Mouse (Mus musculus): ENCODE measurements around the gene Nr1h4. TPM values are rescaled to one million over a fixed set of nuclear protein-coding genes. Genes with fewer than 3 reads are reported as not detected.

The Nr1h4 gene
- polyA plus RNA-seq, 1 experiment from 2014 or later, result not detected

- Histone ChIP-seq H3K4me2 (no peak overlapping the region), H3K4me3 (no peak overlapping the region), H3K4me1 (replicated peaks) (peaks cover 4% of the 10 kb centered on the region; the same call in 1 of the 2 replicates), H3K27me3 (no peaks in the 10 kb centered on the region), H3K27ac (peak overlapping the region; percentile 76), H3K36me3 (no peaks in the 10 kb centered on the region), H3K9me3 (no peaks in the 10 kb centered on the region), H3K9ac (no peak overlapping the region)
- WGBS, result 33% methylated on average over 6 of the region's 6 CpGs
- ATAC-seq (ENCODE audit: low FRiP score), result peak; percentile 88
These were observed 14.6 kb upstream of the Nr1h4 start for GRCm38 (mm10) chr10:89548028-89548427.

GRCm38 (mm10) chr10:89546989-89547388 lies 13.6 kb upstream of the Nr1h4 start:
- no peaks in the 10 kb centered on the region for H3K27me3 ChIP-seq
- H3K9ac ChIP-seq, result no peak overlapping the region
- H3K27ac ChIP-seq, result peak overlapping the region; percentile 76; the same call in 1 of the 2 replicates
- no peak overlapping the region for H3K4me3 ChIP-seq
- ATAC-seq (ENCODE audit: low FRiP score), result no peak
- WGBS, result 84% methylated on average over 2 of the region's 2 CpGs
- no peaks in the 10 kb centered on the region for H3K36me3 ChIP-seq
- H3K4me2 ChIP-seq, result no peak overlapping the region
- H3K4me1 ChIP-seq (replicated peaks), result peaks cover 4% of the 10 kb centered on the region; the same call in 1 of the 2 replicates
- H3K9me3 ChIP-seq, result peaks cover 4% of the 10 kb centered on the region; the same call in 1 of the 2 replicates

- WGBS, result 74% methylated on average over 6 of the region's 6 CpGs
- Histone ChIP-seq H3K27me3 (no peaks in the 10 kb centered on the region), H3K9me3 (peaks cover 6% of the 10 kb centered on the region; the same call in 1 of the 2 replicates)
These were observed 10.5 kb upstream of the Nr1h4 start for GRCm38 (mm10) chr10:89543867-89544266.

GRCm38 (mm10) chr10:89542321-89542720 lies 8.9 kb upstream of the Nr1h4 start:
- Histone ChIP-seq H3K9me3 (peaks cover 6% of the 10 kb centered on the region; the same call in 1 of the 2 replicates), H3K27ac (no peak overlapping the region), H3K27me3 (no peaks in the 10 kb centered on the region), H3K4me1 (replicated peaks) (no peaks in the 10 kb centered on the region), H3K4me3 (no peak overlapping the region), H3K4me2 (no peak overlapping the region), H3K36me3 (no peaks in the 10 kb centered on the region), H3K9ac (no peak overlapping the region)
- 79% methylated on average over 3 of the region's 3 CpGs for WGBS
- no peak for ATAC-seq (ENCODE audit: low FRiP score)

More at GRCm38 (mm10) chr10:89543867-89544266, 10.5 kb upstream of the Nr1h4 start:
- no peak for ATAC-seq (ENCODE audit: low FRiP score)
- Histone ChIP-seq H3K27ac (no peak overlapping the region), H3K4me1 (replicated peaks) (peaks cover 4% of the 10 kb centered on the region; the same call in 1 of the 2 replicates), H3K4me3 (no peak overlapping the region), H3K9ac (no peak overlapping the region), H3K36me3 (no peaks in the 10 kb centered on the region), H3K4me2 (no peak overlapping the region)

- Histone ChIP-seq H3K4me2 (no peak overlapping the region), H3K9me3 (no peaks in the 10 kb centered on the region), H3K4me1 (replicated peaks) (peaks cover 6% of the 10 kb centered on the region; the same call in 1 of the 2 replicates), H3K36me3 (no peaks in the 10 kb centered on the region), H3K4me3 (no peak overlapping the region), H3K27ac (no peak overlapping the region), H3K27me3 (no peaks in the 10 kb centered on the region), H3K9ac (no peak overlapping the region)
- 80% methylated on average over 5 of the region's 5 CpGs for WGBS
- no peak for ATAC-seq (ENCODE audit: low FRiP score)
These were observed 934 bp downstream of the Nr1h4 start for GRCm38 (mm10) chr10:89532451-89532850.

GRCm38 (mm10) chr10:89531976-89532375 lies 1.4 kb downstream of the Nr1h4 start:
- ATAC-seq (ENCODE audit: low FRiP score), result no peak
- H3K4me3 ChIP-seq, result no peak overlapping the region

GRCm38 (mm10) chr10:89531194-89531634 lies 2.2 kb downstream of the Nr1h4 start:
- 67% methylated on average over 5 of the region's 5 CpGs for WGBS
- H3K4me1 ChIP-seq (replicated peaks), result peaks cover 6% of the 10 kb centered on the region; the same call in 1 of the 2 replicates
- H3K4me2 ChIP-seq, result no peak overlapping the region
- H3K27ac ChIP-seq, result no peak overlapping the region
- H3K36me3 ChIP-seq, result no peaks in the 10 kb centered on the region
- peak; percentile 65; the same call in 1 of the 2 replicates for ATAC-seq (ENCODE audit: low FRiP score)
- H3K27me3 ChIP-seq, result no peaks in the 10 kb centered on the region
- no peak overlapping the region for H3K9ac ChIP-seq
- H3K9me3 ChIP-seq, result no peaks in the 10 kb centered on the region
- H3K4me3 ChIP-seq, result no peak overlapping the region

More at GRCm38 (mm10) chr10:89531976-89532375, 1.4 kb downstream of the Nr1h4 start:
- no peak overlapping the region for H3K27ac ChIP-seq
- H3K4me1 ChIP-seq (replicated peaks), result peaks cover 6% of the 10 kb centered on the region; the same call in 1 of the 2 replicates
- H3K27me3 ChIP-seq, result no peaks in the 10 kb centered on the region
- WGBS, result 87% methylated on average over 2 of the region's 2 CpGs
- H3K9me3 ChIP-seq, result no peaks in the 10 kb centered on the region
- H3K36me3 ChIP-seq, result no peaks in the 10 kb centered on the region
- no peak overlapping the region for H3K4me2 ChIP-seq
- H3K9ac ChIP-seq, result no peak overlapping the region

- H3K4me2 ChIP-seq, result no peak overlapping the region
- no peaks in the 10 kb centered on the region for H3K36me3 ChIP-seq
- ATAC-seq (ENCODE audit: low FRiP score), result no peak
- no peaks in the 10 kb centered on the region for H3K27me3 ChIP-seq
- WGBS, result 83% methylated on average over 5 of the region's 5 CpGs
- H3K9me3 ChIP-seq, result no peaks in the 10 kb centered on the region
- H3K4me3 ChIP-seq, result no peak overlapping the region
- no peak overlapping the region for H3K27ac ChIP-seq
- H3K9ac ChIP-seq, result no peak overlapping the region
- 0 out of 2 replicates have a peak, but pooled peaks cover 6% of the 10 kb centered on the region for H3K4me1 ChIP-seq (replicated peaks)
These were observed 6.3 kb downstream of the Nr1h4 start for GRCm38 (mm10) chr10:89527054-89527453.

GRCm38 (mm10) chr10:89525823-89526222 lies 7.6 kb downstream of the Nr1h4 start:
- WGBS, result 72% methylated on average over 2 of the region's 2 CpGs
- ATAC-seq (ENCODE audit: low FRiP score), result no peak
- Histone ChIP-seq H3K4me2 (no peak overlapping the region), H3K36me3 (no peaks in the 10 kb centered on the region), H3K9ac (no peak overlapping the region), H3K27ac (no peak overlapping the region), H3K9me3 (no peaks in the 10 kb centered on the region), H3K4me3 (no peak overlapping the region), H3K4me1 (replicated peaks) (0 out of 2 replicates have a peak, but pooled peaks cover 2% of the 10 kb centered on the region), H3K27me3 (no peaks in the 10 kb centered on the region)

- no peaks in the 10 kb centered on the region for H3K9me3 ChIP-seq
- ATAC-seq (ENCODE audit: low FRiP score), result no peak
- H3K27ac ChIP-seq, result no peak overlapping the region
- no peaks in the 10 kb centered on the region for H3K4me1 ChIP-seq (replicated peaks)
- H3K4me2 ChIP-seq, result no peak overlapping the region
- H3K36me3 ChIP-seq, result no peaks in the 10 kb centered on the region
- 92% methylated on average over 7 of the region's 7 CpGs for WGBS
- no peak overlapping the region for H3K4me3 ChIP-seq
- no peaks in the 10 kb centered on the region for H3K27me3 ChIP-seq
- H3K9ac ChIP-seq, result no peak overlapping the region
These were observed 10.9 kb downstream of the Nr1h4 start for GRCm38 (mm10) chr10:89522481-89522880.

- H3K9me3 ChIP-seq, result no peaks in the 10 kb centered on the region
- H3K27ac ChIP-seq, result no peak overlapping the region
- H3K27me3 ChIP-seq, result no peaks in the 10 kb centered on the region
- WGBS, result 91% methylated on average over 9 of the region's 9 CpGs
- no peak overlapping the region for H3K4me3 ChIP-seq
- H3K4me2 ChIP-seq, result no peak overlapping the region
- no peak overlapping the region for H3K9ac ChIP-seq
- H3K36me3 ChIP-seq, result no peaks in the 10 kb centered on the region
- ATAC-seq (ENCODE audit: low FRiP score), result no peak
- no peaks in the 10 kb centered on the region for H3K4me1 ChIP-seq (replicated peaks)
These were observed 11.5 kb downstream of the Nr1h4 start for GRCm38 (mm10) chr10:89521790-89522431.

GRCm38 (mm10) chr10:89520381-89520780 lies 13.0 kb downstream of the Nr1h4 start:
- H3K27me3 ChIP-seq, result no peaks in the 10 kb centered on the region
- no peak overlapping the region for H3K27ac ChIP-seq
- ATAC-seq (ENCODE audit: low FRiP score), result no peak
- H3K36me3 ChIP-seq, result no peaks in the 10 kb centered on the region
- no peak overlapping the region for H3K4me2 ChIP-seq
- 93% methylated on average over 4 of the region's 4 CpGs for WGBS
- no peaks in the 10 kb centered on the region for H3K4me1 ChIP-seq (replicated peaks)
- H3K9me3 ChIP-seq, result no peaks in the 10 kb centered on the region
- H3K4me3 ChIP-seq, result no peak overlapping the region
- H3K9ac ChIP-seq, result no peak overlapping the region

- 86% methylated on average over 4 of the region's 4 CpGs for WGBS
- no peaks in the 10 kb centered on the region for H3K4me1 ChIP-seq (replicated peaks)
- no peaks in the 10 kb centered on the region for H3K36me3 ChIP-seq
- H3K27ac ChIP-seq, result no peak overlapping the region
- no peaks in the 10 kb centered on the region for H3K27me3 ChIP-seq
- no peak overlapping the region for H3K4me2 ChIP-seq
- no peak overlapping the region for H3K4me3 ChIP-seq
- ATAC-seq (ENCODE audit: low FRiP score), result no peak
- no peaks in the 10 kb centered on the region for H3K9me3 ChIP-seq
- H3K9ac ChIP-seq, result no peak overlapping the region
These were observed 14.2 kb downstream of the Nr1h4 start for GRCm38 (mm10) chr10:89519226-89519625.

Measured in hindbrain, embryonic 13.5 days (tissue).